19 mouse cellular contexts compared by ENCODE assay signal in genomic region chr19:24332956-24333355, GRCm38 (mm10). TPM values are rescaled to one million over a fixed set of nuclear protein-coding genes. Genes with fewer than 3 reads are reported as not detected.
DNase-seq lines count a peak whose midpoint lies in the region; ATAC-seq and TF ChIP-seq lines count a peak whose summit lies in the region.
"Had no signal": no experiment of that assay in that cellular context is flagged by ENCODE, and none has a peak within 500 bp of the region (broad histone marks: within the 10 kb centered on the region; RNA-seq: fewer than 3 reads in every experiment).

No protein-coding gene starts in this region.

- H3K9me3 ChIP-seq in heart, embryonic 12.5 days (replicated peaks) = no peaks in the 10 kb centered on the region
- H3K9me3 ChIP-seq: hindbrain, embryonic 12.5 days; limb, embryonic 13.5 days; liver, embryonic 15.5 days; neural tube, embryonic 15.5 days had no signal

- H3K36me3 ChIP-seq in kidney, adult 2 months (ENCODE audit: control insufficient read depth, insufficient read depth, low read length) = no peaks in the 10 kb centered on the region
- H3K36me3 ChIP-seq in heart, embryonic 12.5 days = no peaks in the 10 kb centered on the region
- H3K36me3 ChIP-seq: hindbrain, embryonic 12.5 days; limb, embryonic 13.5 days; liver, embryonic 15.5 days; neural tube, embryonic 15.5 days had no signal

- no peak for TF ChIP-seq CTCF in kidney, adult 2 months (conservative IDR thresholded peaks at IDR 0.05; ENCODE audit: insufficient read depth, insufficient read length, low read depth, low read length)

- 53% methylated on average over 5 of the region's 5 CpGs for WGBS in kidney, adult 2 months
- 34% methylated on average over 5 of the region's 5 CpGs for WGBS in heart, embryonic 12.5 days

- no peaks in the 10 kb centered on the region for H3K4me1 ChIP-seq in kidney, adult 2 months (ENCODE audit: control insufficient read depth, insufficient read depth, low read length)
- peaks cover 20% of the 10 kb centered on the region for H3K4me1 ChIP-seq in heart, embryonic 12.5 days (replicated peaks)
- H3K4me1 ChIP-seq: hindbrain, embryonic 12.5 days; limb, embryonic 13.5 days; neural tube, embryonic 15.5 days had no signal

- H3K4me3 ChIP-seq in kidney, adult 2 months (ENCODE audit: insufficient read depth, low read depth, low read length) = no peak overlapping the region
- H3K4me3 ChIP-seq in heart, embryonic 12.5 days = no peak overlapping the region
- H3K4me3 ChIP-seq: hindbrain, embryonic 12.5 days; limb, embryonic 13.5 days; liver, embryonic 15.5 days; neural tube, embryonic 15.5 days had no signal

- no peaks in the 10 kb centered on the region for H3K27me3 ChIP-seq in kidney, adult 2 months (replicated peaks; ENCODE audit: control insufficient read depth, insufficient read depth, low read length)
- no peaks in the 10 kb centered on the region for H3K27me3 ChIP-seq in heart, embryonic 12.5 days (replicated peaks)
- H3K27me3 ChIP-seq: hindbrain, embryonic 12.5 days; limb, embryonic 13.5 days; liver, embryonic 15.5 days; neural tube, embryonic 15.5 days had no signal

- DNase-seq in kidney, postnatal 14 days = peak; percentile 44
- no peak for DNase-seq in kidney, adult 2 months
- peak; percentile 46 for DNase-seq in heart, adult 8-10 months (ENCODE audit: low spot score)
- DNase-seq in heart, postnatal 4 days = peak; percentile 60
- no peak for DNase-seq in cerebellum, postnatal 36 days
- DNase-seq in cerebellum, adult 9-10 months = no peak
- DNase-seq: adrenal gland, postnatal 14 days; cerebellum, adult 2 months; embryo, embryonic 11 days; right cerebral cortex, postnatal 4 days; thymus, postnatal 14 days had no signal

- H3K9ac ChIP-seq in heart, embryonic 12.5 days = no peak overlapping the region
- H3K9ac ChIP-seq: hindbrain, embryonic 12.5 days; limb, embryonic 13.5 days; liver, embryonic 15.5 days; neural tube, embryonic 15.5 days had no signal

- no peak for TF ChIP-seq POLR2A in kidney, adult 2 months (IDR thresholded peaks at IDR 0.05; ENCODE audit: low read depth, low read length)

- H3K4me2 ChIP-seq in heart, embryonic 12.5 days = no peak overlapping the region
- H3K4me2 ChIP-seq: hindbrain, embryonic 12.5 days; limb, embryonic 13.5 days; liver, embryonic 15.5 days; neural tube, embryonic 15.5 days had no signal

- no peak overlapping the region for H3K27ac ChIP-seq in kidney, adult 2 months (ENCODE audit: insufficient read depth, low read depth, low read length)
- H3K27ac ChIP-seq in heart, embryonic 12.5 days (ENCODE audit: poor library complexity, severe bottlenecking) = peak overlapping the region; percentile 13; the same call in 1 of the 2 replicates
- H3K27ac ChIP-seq: hindbrain, embryonic 12.5 days; limb, embryonic 13.5 days; liver, embryonic 15.5 days; neural tube, embryonic 15.5 days had no signal

- ATAC-seq in heart, embryonic 12.5 days (ENCODE audit: insufficient number of reproducible peaks, low FRiP score) = no peak
- ATAC-seq: CD4-positive, CD25-positive, alpha-beta regulatory T cell, adult 4 months; forebrain, embryonic 16.5 days; intestine, embryonic 16.5 days had no signal

RNA-seq across cellular contexts. Expression of gene Fxn, which starts 52.6 kb away (rescaled TPM):
- 25.7 and 29.2 TPM in 2 replicates for polyA plus RNA-seq in kidney, adult 2 months (2012; rRNA removed)
- 10 to 100 TPM; 26.4 to 31.2 (median 29.3) TPM for total RNA-seq in heart, adult 8-10 months (2022)
- polyA plus RNA-seq in heart, embryonic 12.5 days (2016; fragmentation: Nextera tagmentation; extraction: Ambion mirVana) = 59.6 and 61.2 TPM in 2 replicates
- total RNA-seq in heart, postnatal 4 days (2021) = 10 to 100 TPM; 39.3 to 41.2 TPM

Comparison
In these comparisons a context has a peak if more than half of its experiments do, and no peak if none do; other contexts are left out.
1. DNase-seq: peak in kidney, postnatal 14 days (single experiment), heart, adult 8-10 months (single experiment) and heart, postnatal 4 days (single experiment); none in kidney, adult 2 months (single experiment), cerebellum, postnatal 36 days (0 of 2) and cerebellum, adult 9-10 months (single experiment).